Mouse (Mus musculus): Measurements from ENCODE around the gene Nme3. TPM values are rescaled to one million over a fixed set of nuclear protein-coding genes. Genes with fewer than 3 reads are reported as not detected.

Nme3 gene
- polyA plus RNA-seq, 1 experiment from 2014 or later: 105 TPM

Other genes with a start within 250 kb of the Nme3 start
- gene Slc9a3r2, start 246.2 kb upstream of the Nme3 start, polyA plus RNA-seq (2015; fragmentation: Nextera tagmentation; extraction: Ambion mirVana): 60.2 and 65.7 TPM in 2 replicates
- gene Npw, start 238.0 kb upstream of the Nme3 start, polyA plus RNA-seq (2015; fragmentation: Nextera tagmentation; extraction: Ambion mirVana): 0.42 and 0.51 TPM in 2 replicates
- gene Zfp598, start 226.8 kb upstream of the Nme3 start, polyA plus RNA-seq (2015; fragmentation: Nextera tagmentation; extraction: Ambion mirVana): 19.2 and 20.5 TPM in 2 replicates
- 214 and 242 TPM in 2 replicates for gene Syngr3, start 206.5 kb upstream of the Nme3 start, polyA plus RNA-seq (2015; fragmentation: Nextera tagmentation; extraction: Ambion mirVana)
- 36.5 and 37.9 TPM in 2 replicates for gene Gfer, start 200.3 kb upstream of the Nme3 start, polyA plus RNA-seq (2015; fragmentation: Nextera tagmentation; extraction: Ambion mirVana)
- 1.9 and 3.9 TPM in 2 replicates for gene Noxo1, start 200.3 kb upstream of the Nme3 start, polyA plus RNA-seq (2015; fragmentation: Nextera tagmentation; extraction: Ambion mirVana)
- 55.6 and 66.5 TPM in 2 replicates for gene Tbl3, start 188.8 kb upstream of the Nme3 start, polyA plus RNA-seq (2015; fragmentation: Nextera tagmentation; extraction: Ambion mirVana)
- gene Rnf151, start 178.4 kb upstream of the Nme3 start, polyA plus RNA-seq (2015; fragmentation: Nextera tagmentation; extraction: Ambion mirVana): 0.15 TPM in 1 of 2 replicates, not detected in the other
- 729 and 914 TPM in 2 replicates for gene Rps2, start 178.4 kb upstream of the Nme3 start, polyA plus RNA-seq (2015; fragmentation: Nextera tagmentation; extraction: Ambion mirVana)
- 302 and 304 TPM in 2 replicates for gene Ndufb10, start 172.0 kb upstream of the Nme3 start, polyA plus RNA-seq (2015; fragmentation: Nextera tagmentation; extraction: Ambion mirVana)
- gene Rpl3l, start 168.7 kb upstream of the Nme3 start, polyA plus RNA-seq (2015; fragmentation: Nextera tagmentation; extraction: Ambion mirVana): 0.10 and 0.19 TPM in 2 replicates
- 23.2 and 24.4 TPM in 2 replicates for gene Msrb1, start 159.9 kb upstream of the Nme3 start, polyA plus RNA-seq (2015; fragmentation: Nextera tagmentation; extraction: Ambion mirVana)
- gene Hs3st6, start 143.5 kb upstream of the Nme3 start, polyA plus RNA-seq (2015; fragmentation: Nextera tagmentation; extraction: Ambion mirVana): 0.37 and 0.38 TPM in 2 replicates
- not detected in 2 replicates for gene Meiob, start 92.2 kb upstream of the Nme3 start, polyA plus RNA-seq (2015; fragmentation: Nextera tagmentation; extraction: Ambion mirVana)
- 74.7 and 78.9 TPM in 2 replicates for gene Hagh, start 56.4 kb upstream of the Nme3 start, polyA plus RNA-seq (2015; fragmentation: Nextera tagmentation; extraction: Ambion mirVana)
- gene Fahd1, start 46.1 kb upstream of the Nme3 start, polyA plus RNA-seq (2015; fragmentation: Nextera tagmentation; extraction: Ambion mirVana): 26.0 and 26.4 TPM in 2 replicates
- gene Igfals, start 30.5 kb upstream of the Nme3 start, polyA plus RNA-seq (2015; fragmentation: Nextera tagmentation; extraction: Ambion mirVana): 0.06 and 0.78 TPM in 2 replicates
- 63.2 and 68.9 TPM in 2 replicates for gene Nubp2, start 10.2 kb upstream of the Nme3 start, polyA plus RNA-seq (2015; fragmentation: Nextera tagmentation; extraction: Ambion mirVana)
- 77.6 and 84.2 TPM in 2 replicates for gene Spsb3, start 9.9 kb upstream of the Nme3 start, polyA plus RNA-seq (2015; fragmentation: Nextera tagmentation; extraction: Ambion mirVana)
- 27.9 and 31.3 TPM in 2 replicates for gene Eme2, start 1.4 kb upstream of the Nme3 start, polyA plus RNA-seq (2015; fragmentation: Nextera tagmentation; extraction: Ambion mirVana)
- gene Mrps34, start 1.4 kb upstream of the Nme3 start, polyA plus RNA-seq (2015; fragmentation: Nextera tagmentation; extraction: Ambion mirVana): 89.0 and 89.5 TPM in 2 replicates
- gene Mapk8ip3, start 40.5 kb downstream of the Nme3 start, polyA plus RNA-seq (2015; fragmentation: Nextera tagmentation; extraction: Ambion mirVana): 82.3 and 87.2 TPM in 2 replicates
- gene Jpt2, start 64.2 kb downstream of the Nme3 start, polyA plus RNA-seq (2015; fragmentation: Nextera tagmentation; extraction: Ambion mirVana): 81.4 and 102 TPM in 2 replicates
- gene Cramp1l, start 119.3 kb downstream of the Nme3 start, polyA plus RNA-seq (2015; fragmentation: Nextera tagmentation; extraction: Ambion mirVana): 5.3 and 5.5 TPM in 2 replicates
- 15.7 and 18.6 TPM in 2 replicates for gene Ift140, start 119.6 kb downstream of the Nme3 start, polyA plus RNA-seq (2015; fragmentation: Nextera tagmentation; extraction: Ambion mirVana)
- gene Tmem204, start 187.1 kb downstream of the Nme3 start, polyA plus RNA-seq (2015; fragmentation: Nextera tagmentation; extraction: Ambion mirVana): 11.4 and 13.3 TPM in 2 replicates
- 56.5 and 57.6 TPM in 2 replicates for gene Telo2, start 219.5 kb downstream of the Nme3 start, polyA plus RNA-seq (2015; fragmentation: Nextera tagmentation; extraction: Ambion mirVana)
- gene Ptx4, start 224.3 kb downstream of the Nme3 start, polyA plus RNA-seq (2015; fragmentation: Nextera tagmentation; extraction: Ambion mirVana): 0.13 TPM in 1 of 2 replicates, not detected in the other
- gene Clcn7, start 236.9 kb downstream of the Nme3 start, polyA plus RNA-seq (2015; fragmentation: Nextera tagmentation; extraction: Ambion mirVana): 25.1 and 28.7 TPM in 2 replicates

All from neural tube, embryonic 15.5 days (tissue).